Mouse (Mus musculus) neural tube, embryonic 10.5 days (tissue): ENCODE results near the gene Plekhg4.

Experiments
- DNase-seq: peaks from one replicate; pipeline ENCODE4 v3.0.0-alpha.2; 2017; ENCODE audit warnings: low spot score; ENCODE audit errors: extremely low spot score

Plekhg4 gene

DNA sequence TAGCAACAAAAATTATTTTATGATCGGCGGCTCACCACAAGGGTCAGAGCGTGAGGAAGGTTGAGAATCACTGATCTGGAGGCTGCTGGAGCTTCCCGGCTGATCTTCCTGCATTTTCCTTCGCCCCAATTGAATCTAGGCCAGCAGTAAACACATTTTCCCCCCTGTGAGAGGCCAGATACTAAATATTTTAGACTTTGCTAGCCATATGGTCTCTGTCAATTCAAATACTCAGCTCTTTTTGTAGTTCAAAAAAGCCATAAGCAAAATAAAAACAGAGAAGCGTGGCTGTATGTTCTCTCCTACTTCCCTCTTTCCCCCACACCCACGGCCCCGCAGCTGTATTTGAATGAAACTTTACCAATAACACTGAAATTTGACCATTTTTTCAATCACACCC lies 30.4 kb downstream of the Plekhg4 start:
- no peak for DNase-seq

DNA sequence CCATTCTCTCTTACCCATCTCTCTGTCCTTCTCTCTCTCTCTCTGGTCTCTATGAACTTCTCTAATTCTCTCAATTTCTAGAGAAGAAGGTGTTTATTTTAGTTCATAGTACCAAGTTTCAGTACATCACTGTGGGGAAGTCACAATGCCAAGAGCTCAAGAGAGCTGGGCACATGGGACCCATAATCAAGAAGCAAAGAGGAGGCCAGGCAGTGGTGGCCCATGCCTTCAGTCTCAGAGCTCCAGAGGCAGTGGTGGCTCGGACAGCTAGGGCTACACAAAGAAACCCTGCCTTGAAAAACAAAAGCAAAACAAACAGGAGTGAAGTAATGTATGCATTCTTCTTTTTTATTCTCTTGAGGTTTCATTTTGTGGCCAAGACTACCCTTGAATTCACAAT lies 31.4 kb downstream of the Plekhg4 start:
- DNase-seq = no peak

DNA sequence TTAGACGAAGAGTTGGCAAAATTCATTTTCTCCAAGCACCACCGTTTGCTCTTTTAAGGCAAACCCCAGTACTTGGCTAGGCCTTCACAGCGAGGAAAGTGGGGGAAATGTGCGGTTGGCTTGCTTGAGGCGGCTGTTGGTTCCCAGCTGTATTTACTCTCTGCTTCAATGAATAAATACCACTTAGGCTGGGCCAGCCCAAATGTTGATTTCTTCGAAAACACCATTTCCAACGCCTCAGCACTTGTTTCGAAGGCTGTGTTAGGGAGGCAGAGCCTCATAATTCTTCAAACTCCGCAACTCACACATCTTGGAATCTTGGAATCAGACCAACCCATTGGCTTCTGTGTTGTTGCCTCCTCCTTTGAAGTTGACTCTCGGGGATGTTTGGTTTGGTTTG lies 33.3 kb downstream of the Plekhg4 start:
- DNase-seq = no peak

DNA sequence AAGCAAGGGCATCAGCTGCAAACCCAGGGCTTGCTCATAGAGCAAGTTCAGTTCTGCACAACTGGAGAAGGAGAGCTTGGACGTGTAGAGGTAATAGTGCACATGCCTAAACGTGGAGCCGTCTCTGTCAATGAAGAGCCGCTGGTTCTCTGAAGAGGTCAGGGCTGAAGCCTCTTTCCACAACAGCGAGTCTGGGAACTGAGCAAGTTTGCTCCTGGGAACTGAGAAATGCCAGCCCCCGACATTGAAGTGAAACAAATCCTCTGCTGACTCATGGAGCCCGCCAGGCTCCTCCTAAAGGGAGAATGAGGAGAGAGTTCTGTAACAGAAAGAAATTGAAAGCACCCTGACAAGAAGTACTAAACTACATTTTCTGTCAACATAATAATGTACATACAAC lies 35.3 kb downstream of the Plekhg4 start:
- DNase-seq = no peak

DNA sequence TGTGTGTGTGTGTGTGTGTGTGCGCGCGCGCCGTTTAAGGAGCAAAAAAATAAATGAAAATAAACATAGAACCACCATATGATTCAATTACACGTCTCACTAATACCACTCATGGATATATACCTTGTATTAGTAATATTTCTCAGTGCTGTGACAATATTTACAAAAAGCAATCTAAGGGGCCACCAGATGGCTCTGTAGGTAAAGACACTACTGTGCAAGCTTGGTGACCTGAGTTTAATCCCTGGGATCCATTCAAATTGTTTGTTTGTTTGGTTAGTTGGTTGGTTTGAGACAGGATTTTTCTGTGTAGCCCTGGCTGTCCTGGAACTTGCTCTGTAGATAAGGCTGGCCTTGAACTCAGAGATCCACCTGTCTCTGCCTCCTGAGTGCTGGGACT lies 36.9 kb downstream of the Plekhg4 start:
- DNase-seq = no peak

DNA sequence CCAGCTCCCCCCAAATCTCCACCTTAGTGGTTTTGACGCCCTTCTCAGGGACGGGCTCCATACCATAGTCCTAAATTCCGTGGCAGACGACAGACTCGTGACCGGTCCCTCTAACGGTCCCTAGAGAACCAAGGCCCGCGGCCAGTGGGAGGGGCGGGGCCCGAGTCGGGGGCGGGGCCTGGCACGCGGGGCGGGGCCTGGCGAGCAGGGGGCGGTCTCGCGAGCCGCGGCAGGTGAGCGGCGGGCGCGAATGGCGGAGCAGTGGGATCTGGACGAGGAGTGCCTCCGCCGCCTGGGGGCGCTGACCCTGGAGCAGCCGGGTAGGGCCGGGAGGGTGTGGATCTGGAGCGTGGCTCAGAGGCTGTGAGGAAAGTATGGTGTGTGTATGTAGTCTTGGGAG lies 40.3 kb downstream of the Plekhg4 start, which contains the start of the genes Kctd19 and Lrrc36:
TSS of gene Kctd19 (minus strand) at position 112 of the 400 bp plus-strand sequence.
TSS of gene Lrrc36 (plus strand) at position 181 of the 400 bp plus-strand sequence.
- peak; percentile 64 for DNase-seq

DNA sequence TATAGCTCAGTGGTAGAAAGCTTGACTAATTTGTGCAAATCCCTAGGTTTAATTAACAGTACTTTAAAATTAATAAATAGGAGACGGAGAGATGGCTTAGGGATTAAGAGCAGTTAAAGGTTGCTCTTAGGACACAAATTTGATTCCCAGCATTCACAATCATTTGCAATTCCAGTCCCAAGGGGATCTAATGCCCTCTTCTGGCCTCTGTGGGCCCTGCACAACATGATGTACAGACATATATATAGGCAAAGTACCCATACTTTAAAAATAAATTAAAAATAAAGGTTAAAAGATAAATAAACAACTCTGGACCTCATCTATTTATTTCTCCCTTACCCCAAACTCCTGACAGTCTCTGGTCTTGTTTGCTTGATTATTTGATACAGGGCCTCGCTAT lies 45.9 kb downstream of the Plekhg4 start:
- DNase-seq = no peak

DNA sequence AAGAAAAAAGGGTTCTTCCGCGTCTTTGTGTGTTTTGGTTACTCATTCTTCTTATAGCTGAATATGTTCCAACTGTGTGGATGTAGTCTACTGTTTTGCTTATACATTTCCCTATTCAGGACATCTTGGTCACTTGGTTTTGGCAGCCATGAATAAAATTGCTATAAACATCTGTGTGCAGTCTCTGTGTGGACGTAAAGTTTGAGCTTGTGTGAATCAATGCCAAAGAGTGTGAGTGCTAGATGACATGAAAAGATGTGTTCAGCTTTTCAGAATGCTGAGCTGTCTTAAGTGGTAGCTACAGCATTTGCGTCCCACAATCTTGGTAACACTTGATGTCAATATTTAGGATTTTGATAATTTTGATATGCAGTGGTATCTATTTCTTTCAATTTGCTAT lies 46.7 kb downstream of the Plekhg4 start:
- no peak for DNase-seq

DNA sequence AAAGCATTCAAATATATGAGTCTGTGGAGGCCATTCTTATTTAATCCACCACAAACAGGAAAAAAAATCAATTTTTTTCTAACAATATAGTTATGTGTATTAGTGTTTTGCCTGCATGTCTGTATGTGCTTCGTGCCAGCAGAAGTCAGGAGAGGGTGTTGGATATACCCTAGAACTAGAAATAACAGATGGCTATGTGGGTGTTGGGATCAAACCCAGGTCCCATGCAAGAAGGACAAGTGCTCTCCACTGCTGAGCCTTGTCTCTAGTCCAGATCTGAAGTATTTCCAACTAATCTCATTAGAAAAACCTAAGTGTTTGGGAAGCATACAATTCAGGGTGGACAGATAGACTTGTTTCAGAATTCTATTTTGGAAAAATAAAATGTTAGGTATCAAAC lies 48.9 kb downstream of the Plekhg4 start:
- DNase-seq = no peak

DNA sequence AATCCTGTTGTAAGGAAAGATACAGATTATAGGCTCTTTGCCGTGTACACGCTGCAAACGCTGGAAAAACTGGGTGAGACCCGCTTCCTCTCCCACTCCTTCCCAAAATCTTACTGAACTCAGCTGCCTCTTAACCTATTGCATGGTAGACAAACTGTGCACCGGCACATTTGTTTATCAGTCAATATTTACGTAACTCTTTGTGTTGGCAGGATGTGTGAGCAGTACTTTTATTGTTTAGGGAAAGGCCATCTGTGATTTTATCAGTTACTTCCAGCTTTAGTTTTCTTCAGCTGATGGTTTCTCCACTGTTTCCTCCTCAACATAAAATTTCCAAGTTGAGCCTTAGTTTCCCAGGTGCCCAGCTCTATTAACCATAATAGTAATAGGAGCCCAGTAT lies 53.8 kb downstream of the Plekhg4 start:
- no peak for DNase-seq

DNA sequence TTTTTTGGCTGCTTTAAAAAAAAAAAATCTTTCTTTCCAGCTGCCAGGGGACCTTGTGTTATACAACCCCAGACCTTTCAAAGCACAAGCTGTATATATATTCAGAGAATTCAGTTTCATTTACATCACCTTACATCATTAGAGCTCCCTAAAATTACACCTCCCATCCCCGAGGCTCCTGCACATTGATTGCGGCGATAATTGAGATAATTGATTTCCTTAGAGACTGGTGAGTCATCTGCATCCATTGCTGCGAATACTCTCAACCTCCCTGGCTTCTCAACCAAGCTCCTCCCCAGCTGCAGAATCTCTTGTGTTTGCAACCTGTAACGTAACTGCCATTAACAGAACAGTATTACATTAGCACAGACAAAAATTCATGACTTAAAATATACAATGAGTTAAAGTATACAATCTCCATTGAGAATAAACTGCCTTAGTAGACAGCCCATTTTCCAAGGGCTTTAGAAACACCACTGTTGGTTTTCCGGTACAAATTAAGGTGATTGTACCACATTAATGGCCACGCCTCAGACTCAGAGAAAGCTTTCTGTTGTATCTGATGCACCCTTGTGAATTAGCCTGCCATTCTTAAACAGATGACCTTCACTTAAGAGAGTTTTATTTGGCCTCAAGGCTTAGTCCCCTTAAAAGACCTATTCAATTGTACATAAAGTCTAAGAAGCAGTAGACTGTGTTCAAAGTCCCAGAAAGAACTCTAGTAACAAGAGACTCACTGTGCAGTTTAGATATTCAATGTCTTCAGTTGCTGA lies 58.9 kb downstream of the Plekhg4 start:
- DNase-seq = no peak
